Mouse (Mus musculus): ENCODE data around the gene Gpam. TPM values are rescaled to one million over a fixed set of nuclear protein-coding genes. Genes with fewer than 3 reads are reported as not detected.
"Not testable (repeated sequence)": the region's sequence is repeated elsewhere in the genome, so short reads cannot be mapped to it uniquely, and the experiment has no call there.

Gene Gpam
- 8.8 and 11.8 TPM in 2 replicates for polyA plus RNA-seq (2015; fragmentation: Nextera tagmentation; extraction: Ambion mirVana)

DNA sequence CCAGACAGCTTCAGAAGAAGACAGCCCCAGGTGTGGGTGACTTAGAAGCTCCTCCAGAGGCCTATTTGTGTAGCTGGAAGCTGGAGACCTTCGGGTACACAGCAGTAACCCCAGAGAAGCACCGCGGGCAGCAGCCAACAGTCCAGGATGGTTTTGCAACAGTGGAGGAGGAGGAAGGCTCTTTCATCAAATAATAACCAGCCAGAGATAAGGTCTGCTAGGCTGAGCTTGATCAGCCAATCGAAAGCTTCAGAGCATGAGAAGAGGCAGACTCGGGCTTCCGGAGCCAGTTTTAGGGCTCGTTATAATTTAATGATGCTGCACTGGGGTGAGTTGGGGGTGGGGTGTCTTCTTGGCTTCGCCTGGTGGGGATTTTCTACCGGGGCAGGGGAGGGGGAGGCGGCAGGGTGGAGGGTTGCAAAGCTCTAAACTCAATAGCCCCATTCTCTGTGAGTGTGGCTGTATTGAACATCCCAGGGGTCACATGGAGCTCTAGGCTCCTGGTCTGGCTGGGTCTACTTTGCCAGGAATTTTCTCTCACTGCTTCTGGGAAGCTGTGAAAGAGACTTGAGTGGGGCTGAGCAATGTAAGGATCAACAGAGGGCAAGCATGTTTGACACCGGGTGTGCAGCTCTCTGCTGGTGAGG, at the start of gene Gpam:
Gene Gpam (minus strand): TSS at position 167 of the 647 bp plus-strand sequence.
- Histone ChIP-seq H3K27ac (ENCODE audit: low read length) (no peak within 1 kb of the TSS), H3K9me3 (replicated peaks; ENCODE audit: control insufficient read depth, low read length) (0 out of 2 replicates have a peak, but pooled peaks cover 2% of the 10 kb centered on the region), H3K36me3 (ENCODE audit: control insufficient read depth, insufficient read depth) (no peaks in the 10 kb centered on the region), H3K4me3 (ENCODE audit: low read length) (no peak within 1 kb of the TSS), H3K27me3 (ENCODE audit: control insufficient read depth, insufficient read depth, low read length) (no peaks in the 10 kb centered on the region), H3K9ac (ENCODE audit: low read length) (no peak within 1 kb of the TSS), H3K4me1 (ENCODE audit: control insufficient read depth, insufficient read depth, low read length) (no peaks in the 10 kb centered on the region; the same call in none of the 2 replicates), H3K4me2 (ENCODE audit: low read depth, low read length) (no peak within 1 kb of the TSS)
- ATAC-seq (replicated peaks; ENCODE audit: extremely low read depth, insufficient read depth, low FRiP score), result no peak
- 61% methylated on average over 11 of the region's 11 CpGs for WGBS

GRCm38 (mm10) chr19:55171585-55171984, 44.5 kb upstream of the Gpam start:
- ATAC-seq (replicated peaks; ENCODE audit: extremely low read depth, insufficient read depth, low FRiP score), result no peak
- no peak overlapping the region for H3K4me2 ChIP-seq (ENCODE audit: low read depth, low read length)
- H3K9me3 ChIP-seq (replicated peaks; ENCODE audit: control insufficient read depth, low read length), result no peaks in the 10 kb centered on the region
- H3K27me3 ChIP-seq (ENCODE audit: control insufficient read depth, insufficient read depth, low read length), result no peaks in the 10 kb centered on the region
- no peak overlapping the region for H3K4me3 ChIP-seq (ENCODE audit: low read length)
- H3K4me1 ChIP-seq (ENCODE audit: control insufficient read depth, insufficient read depth, low read length), result no peaks in the 10 kb centered on the region
- WGBS, result 57% methylated on average over 1 of the region's 1 CpGs
- no peaks in the 10 kb centered on the region for H3K36me3 ChIP-seq (ENCODE audit: control insufficient read depth, insufficient read depth)
- H3K9ac ChIP-seq (ENCODE audit: low read length), result no peak overlapping the region
- H3K27ac ChIP-seq (ENCODE audit: low read length), result no peak overlapping the region

GRCm38 (mm10) chr19:55170399-55170798, 43.4 kb upstream of the Gpam start:
- no peaks in the 10 kb centered on the region for H3K27me3 ChIP-seq (ENCODE audit: control insufficient read depth, insufficient read depth, low read length)
- no peak overlapping the region for H3K9ac ChIP-seq (ENCODE audit: low read length)
- no peak overlapping the region for H3K4me3 ChIP-seq (ENCODE audit: low read length)
- no peaks in the 10 kb centered on the region for H3K9me3 ChIP-seq (replicated peaks; ENCODE audit: control insufficient read depth, low read length)
- no peak overlapping the region for H3K4me2 ChIP-seq (ENCODE audit: low read depth, low read length)
- H3K27ac ChIP-seq (ENCODE audit: low read length), result no peak overlapping the region
- no peaks in the 10 kb centered on the region for H3K36me3 ChIP-seq (ENCODE audit: control insufficient read depth, insufficient read depth)
- H3K4me1 ChIP-seq (ENCODE audit: control insufficient read depth, insufficient read depth, low read length), result no peaks in the 10 kb centered on the region
- ATAC-seq (replicated peaks; ENCODE audit: extremely low read depth, insufficient read depth, low FRiP score), result no peak

GRCm38 (mm10) chr19:55169236-55169729, 42.2 kb upstream of the Gpam start:
- WGBS, result 83% methylated on average over 8 of the region's 8 CpGs
- not testable (repeated sequence) for H3K9ac ChIP-seq (ENCODE audit: low read length); H3K9me3 ChIP-seq (replicated peaks; ENCODE audit: control insufficient read depth, low read length); H3K27ac ChIP-seq (ENCODE audit: low read length); H3K4me2 ChIP-seq (ENCODE audit: low read depth, low read length); H3K4me3 ChIP-seq (ENCODE audit: low read length); H3K27me3 ChIP-seq (ENCODE audit: control insufficient read depth, insufficient read depth, low read length); ATAC-seq (replicated peaks; ENCODE audit: extremely low read depth, insufficient read depth, low FRiP score); H3K4me1 ChIP-seq (ENCODE audit: control insufficient read depth, insufficient read depth, low read length); H3K36me3 ChIP-seq (ENCODE audit: control insufficient read depth, insufficient read depth)

GRCm38 (mm10) chr19:55168360-55168759, 41.3 kb upstream of the Gpam start:
- no peaks in the 10 kb centered on the region for H3K9me3 ChIP-seq (replicated peaks; ENCODE audit: control insufficient read depth, low read length)
- WGBS, result 64% methylated on average over 6 of the region's 6 CpGs

GRCm38 (mm10) chr19:55167741-55168140, 40.7 kb upstream of the Gpam start:
- ATAC-seq (replicated peaks; ENCODE audit: extremely low read depth, insufficient read depth, low FRiP score), result no peak
- Histone ChIP-seq H3K27ac (ENCODE audit: low read length) (no peak overlapping the region), H3K27me3 (ENCODE audit: control insufficient read depth, insufficient read depth, low read length) (no peaks in the 10 kb centered on the region), H3K4me1 (ENCODE audit: control insufficient read depth, insufficient read depth, low read length) (no peaks in the 10 kb centered on the region), H3K4me3 (ENCODE audit: low read length) (no peak overlapping the region), H3K4me2 (ENCODE audit: low read depth, low read length) (no peak overlapping the region), H3K9ac (ENCODE audit: low read length) (no peak overlapping the region), H3K36me3 (ENCODE audit: control insufficient read depth, insufficient read depth) (no peaks in the 10 kb centered on the region), H3K9me3 (replicated peaks; ENCODE audit: control insufficient read depth, low read length) (no peaks in the 10 kb centered on the region)
- 34% methylated on average over 2 of the region's 2 CpGs for WGBS

More at GRCm38 (mm10) chr19:55168360-55168759, 41.3 kb upstream of the Gpam start:
- Histone ChIP-seq H3K4me3 (ENCODE audit: low read length) (no peak overlapping the region), H3K4me1 (ENCODE audit: control insufficient read depth, insufficient read depth, low read length) (no peaks in the 10 kb centered on the region), H3K4me2 (ENCODE audit: low read depth, low read length) (no peak overlapping the region), H3K36me3 (ENCODE audit: control insufficient read depth, insufficient read depth) (no peaks in the 10 kb centered on the region), H3K9ac (ENCODE audit: low read length) (no peak overlapping the region), H3K27me3 (ENCODE audit: control insufficient read depth, insufficient read depth, low read length) (no peaks in the 10 kb centered on the region), H3K27ac (ENCODE audit: low read length) (no peak overlapping the region)
- ATAC-seq (replicated peaks; ENCODE audit: extremely low read depth, insufficient read depth, low FRiP score), result no peak

- WGBS, result 86% methylated on average over 2 of the region's 2 CpGs
Observed at GRCm38 (mm10) chr19:55166741-55167140, 39.7 kb upstream of the Gpam start.

GRCm38 (mm10) chr19:55165954-55166353, 38.9 kb upstream of the Gpam start:
- H3K9ac ChIP-seq (ENCODE audit: low read length), result no peak overlapping the region
- no peaks in the 10 kb centered on the region for H3K36me3 ChIP-seq (ENCODE audit: control insufficient read depth, insufficient read depth)
- H3K9me3 ChIP-seq (replicated peaks; ENCODE audit: control insufficient read depth, low read length), result no peaks in the 10 kb centered on the region
- ATAC-seq (replicated peaks; ENCODE audit: extremely low read depth, insufficient read depth, low FRiP score), result no peak
- no peak overlapping the region for H3K4me2 ChIP-seq (ENCODE audit: low read depth, low read length)
- no peaks in the 10 kb centered on the region for H3K4me1 ChIP-seq (ENCODE audit: control insufficient read depth, insufficient read depth, low read length)
- H3K4me3 ChIP-seq (ENCODE audit: low read length), result no peak overlapping the region
- WGBS, result 68% methylated on average over 4 of the region's 4 CpGs
- H3K27ac ChIP-seq (ENCODE audit: low read length), result no peak overlapping the region
- no peaks in the 10 kb centered on the region for H3K27me3 ChIP-seq (ENCODE audit: control insufficient read depth, insufficient read depth, low read length)

More at GRCm38 (mm10) chr19:55166741-55167140, 39.7 kb upstream of the Gpam start:
- Histone ChIP-seq H3K9ac (ENCODE audit: low read length) (no peak overlapping the region), H3K27ac (ENCODE audit: low read length) (no peak overlapping the region), H3K27me3 (ENCODE audit: control insufficient read depth, insufficient read depth, low read length) (no peaks in the 10 kb centered on the region), H3K4me2 (ENCODE audit: low read depth, low read length) (no peak overlapping the region), H3K4me1 (ENCODE audit: control insufficient read depth, insufficient read depth, low read length) (no peaks in the 10 kb centered on the region), H3K36me3 (ENCODE audit: control insufficient read depth, insufficient read depth) (no peaks in the 10 kb centered on the region), H3K4me3 (ENCODE audit: low read length) (no peak overlapping the region), H3K9me3 (replicated peaks; ENCODE audit: control insufficient read depth, low read length) (no peaks in the 10 kb centered on the region)
- ATAC-seq (replicated peaks; ENCODE audit: extremely low read depth, insufficient read depth, low FRiP score), result no peak

- no peaks in the 10 kb centered on the region for H3K36me3 ChIP-seq (ENCODE audit: control insufficient read depth, insufficient read depth)
- no peak for ATAC-seq (replicated peaks; ENCODE audit: extremely low read depth, insufficient read depth, low FRiP score)
- no peaks in the 10 kb centered on the region for H3K27me3 ChIP-seq (ENCODE audit: control insufficient read depth, insufficient read depth, low read length)
- no peak overlapping the region for H3K9ac ChIP-seq (ENCODE audit: low read length)
- no peak overlapping the region for H3K4me2 ChIP-seq (ENCODE audit: low read depth, low read length)
- WGBS, result 78% methylated on average over 1 of the region's 1 CpGs
- H3K4me1 ChIP-seq (ENCODE audit: control insufficient read depth, insufficient read depth, low read length), result no peaks in the 10 kb centered on the region
- no peak overlapping the region for H3K27ac ChIP-seq (ENCODE audit: low read length)
- no peak overlapping the region for H3K4me3 ChIP-seq (ENCODE audit: low read length)
- no peaks in the 10 kb centered on the region for H3K9me3 ChIP-seq (replicated peaks; ENCODE audit: control insufficient read depth, low read length)
Observed at GRCm38 (mm10) chr19:55165183-55165865, 38.3 kb upstream of the Gpam start.
